Mouse (Mus musculus): ENCODE measurements around the gene Rab10. TPM values are rescaled to one million over a fixed set of nuclear protein-coding genes. Genes with fewer than 3 reads are reported as not detected.
"Not testable (repeated sequence)": the region's sequence is repeated elsewhere in the genome, so short reads cannot be mapped to it uniquely, and the experiment has no call there.

Rab10 gene
- total RNA-seq, 2 experiments from 2014 or later = 239 to 279 TPM

DNA sequence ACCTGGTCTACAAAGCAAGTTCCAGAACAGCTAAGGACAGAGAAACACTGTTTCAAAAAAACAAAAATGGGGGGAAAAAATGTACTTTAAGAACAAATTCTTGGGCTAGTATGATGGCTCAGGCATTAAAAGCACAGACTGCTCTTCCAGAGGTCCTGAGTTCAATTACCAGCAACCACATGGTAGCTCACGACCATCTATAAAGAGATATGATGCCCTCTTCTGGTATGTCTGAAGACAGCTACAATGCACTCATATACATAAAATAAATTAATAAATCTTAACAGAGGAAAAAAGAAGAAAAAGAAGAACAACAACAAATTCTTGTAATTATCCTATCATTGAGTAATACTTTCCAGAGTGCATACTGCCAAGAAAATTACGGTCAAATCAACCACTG lies 4.5 kb downstream of the Rab10 start:
- intact Hi-C loops (cut with DNase I) = loop anchor here (5.0 kb wide), 3 partner anchors 38 to 68 kb away; no protein-coding TSS in a partner anchor
- DNase-seq = no peak

DNA sequence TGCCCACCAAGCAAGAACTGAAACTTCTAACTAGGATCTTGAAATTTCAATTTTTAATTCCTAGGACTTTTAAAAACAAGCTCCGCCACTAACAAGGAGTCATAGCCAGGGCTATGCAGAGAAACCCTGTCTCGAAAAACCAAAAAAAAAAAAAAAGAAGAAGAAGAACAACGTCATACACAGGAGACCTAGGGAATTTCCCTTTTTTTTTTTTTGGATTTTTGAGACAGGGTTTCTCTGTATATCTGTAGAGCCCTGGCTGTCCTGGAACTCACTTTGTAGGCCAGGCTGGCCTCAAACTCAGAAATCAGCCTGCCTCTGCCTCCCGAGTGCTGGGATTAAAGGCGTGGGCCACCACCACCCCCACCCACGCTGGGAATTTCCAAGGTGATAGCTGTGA lies 12.1 kb downstream of the Rab10 start:
- intact Hi-C loops (cut with DNase I); DNase-seq: not testable (repeated sequence)

DNA sequence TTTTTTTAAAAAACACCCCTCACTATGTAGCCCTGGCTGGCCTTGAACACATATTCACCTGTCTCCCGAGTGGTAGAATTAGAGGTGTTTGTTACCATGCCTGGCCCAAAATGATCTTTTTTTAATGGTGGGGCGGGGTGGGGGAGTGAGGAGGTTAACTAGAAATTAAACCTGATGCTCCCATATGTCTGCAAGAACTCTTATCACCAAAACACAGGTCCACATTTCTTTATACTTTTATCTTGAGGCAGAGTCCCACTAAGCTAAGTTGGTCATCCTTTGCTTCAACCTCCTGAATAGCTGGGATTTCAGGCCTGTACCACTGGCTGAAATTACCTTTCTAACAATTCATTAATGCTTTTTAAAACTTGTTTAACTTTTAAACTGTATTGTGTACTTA lies 13.7 kb downstream of the Rab10 start:
- intact Hi-C loops (cut with DNase I) = no loop called here

DNA sequence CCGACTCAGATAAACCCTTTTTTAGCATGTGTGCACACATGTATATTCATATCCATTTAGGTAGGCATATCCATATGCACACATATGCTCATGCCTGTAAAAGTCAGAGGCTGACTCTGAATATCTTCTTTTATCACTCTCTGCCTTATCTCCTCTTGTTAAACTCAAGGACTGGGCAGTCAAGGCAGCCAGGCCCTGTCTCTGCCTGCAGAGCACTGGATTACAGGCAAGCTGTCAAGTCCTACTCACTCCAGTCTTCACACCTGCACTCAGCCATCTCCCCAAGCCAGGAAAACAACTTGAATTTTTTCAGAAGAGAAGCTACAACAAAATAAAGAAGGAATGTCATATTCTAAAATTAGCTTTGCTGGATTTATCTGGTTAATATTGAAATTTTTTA lies 17.9 kb downstream of the Rab10 start:
- intact Hi-C loops (cut with DNase I) = no loop called here
- no peak for DNase-seq

More for the DNA sequence above, 13.7 kb downstream of the Rab10 start:
- DNase-seq = no peak

DNA sequence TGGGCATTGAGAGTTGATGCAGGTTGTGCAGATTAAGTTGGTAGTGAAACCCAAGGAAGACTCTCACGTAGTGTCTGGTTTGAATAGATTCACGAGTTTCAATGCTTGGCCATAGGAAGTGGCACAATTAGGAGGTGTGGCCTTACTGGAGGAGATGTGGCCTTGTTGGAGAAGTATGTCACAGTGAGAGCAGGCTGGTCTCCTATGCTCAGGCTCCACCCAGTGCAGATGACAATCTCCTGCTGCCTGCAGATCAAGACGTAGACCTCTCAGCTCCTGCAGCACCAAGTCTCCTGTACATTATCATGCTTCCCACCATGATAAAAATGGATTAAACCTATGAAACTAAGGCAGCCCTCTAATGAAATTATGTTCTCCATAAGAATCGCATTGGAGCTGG lies 18.7 kb downstream of the Rab10 start:
- no peak for DNase-seq
- intact Hi-C loops (cut with DNase I) = no loop called here

DNA sequence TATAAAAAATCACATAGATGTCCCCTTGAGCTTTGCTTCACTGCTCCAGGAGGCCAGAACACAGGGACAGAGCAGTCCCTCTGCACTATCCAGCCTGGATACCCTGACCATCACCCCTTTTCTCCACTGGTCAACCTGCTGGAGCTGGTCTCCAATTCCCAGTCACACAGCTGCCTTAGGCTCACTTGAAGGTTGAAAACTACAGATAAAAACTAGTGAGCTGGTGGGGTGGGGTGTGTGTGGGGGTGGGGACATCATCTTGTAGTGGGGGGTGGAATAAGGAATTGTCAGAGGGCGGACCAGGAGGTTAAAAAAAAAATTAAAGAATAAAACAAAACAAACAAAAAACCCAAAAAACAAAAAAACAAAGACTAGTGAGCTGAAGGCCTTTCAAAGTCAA lies 21.3 kb downstream of the Rab10 start:
- intact Hi-C loops (cut with DNase I) = no loop called here
- DNase-seq = no peak

DNA sequence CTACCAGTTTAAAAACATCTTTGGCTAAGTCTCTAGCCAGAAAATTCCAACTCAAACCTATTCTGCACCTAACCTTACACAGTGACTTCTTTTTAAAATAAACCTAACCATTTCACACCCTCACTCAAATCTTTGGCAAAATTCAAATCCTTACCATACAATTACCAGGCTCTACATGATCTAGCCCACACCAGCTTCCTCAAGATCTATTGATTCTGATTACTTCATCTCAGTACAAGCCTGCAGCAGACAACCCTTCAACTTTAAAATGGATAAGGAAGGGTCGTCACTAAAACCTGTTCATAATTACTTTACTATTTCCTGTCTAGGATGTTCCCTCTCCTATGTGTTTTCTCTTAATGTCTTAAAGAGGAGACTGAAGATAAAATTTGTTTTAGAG lies 23.9 kb downstream of the Rab10 start:
- no peak for DNase-seq
- intact Hi-C loops (cut with DNase I) = no loop called here

DNA sequence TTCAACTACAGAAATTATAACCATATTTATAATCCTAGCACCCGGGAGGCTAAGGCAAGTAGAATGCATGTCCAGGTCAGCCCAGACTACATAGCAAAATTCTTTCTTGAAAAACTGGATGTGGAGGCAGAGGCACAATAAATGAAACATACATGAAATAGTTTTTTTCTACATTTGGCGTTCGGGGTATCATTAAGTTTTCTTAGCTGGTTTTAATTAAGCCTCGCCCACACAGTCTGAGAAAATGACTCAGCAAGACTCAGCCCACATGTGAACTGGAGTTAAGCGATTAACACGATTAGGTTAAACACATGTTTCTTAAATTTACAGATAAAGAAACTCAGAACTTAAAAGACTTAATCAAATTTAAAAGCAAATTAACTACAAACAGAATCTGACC lies 24.4 kb downstream of the Rab10 start:
- no peak for DNase-seq
- intact Hi-C loops (cut with DNase I) = no loop called here

DNA sequence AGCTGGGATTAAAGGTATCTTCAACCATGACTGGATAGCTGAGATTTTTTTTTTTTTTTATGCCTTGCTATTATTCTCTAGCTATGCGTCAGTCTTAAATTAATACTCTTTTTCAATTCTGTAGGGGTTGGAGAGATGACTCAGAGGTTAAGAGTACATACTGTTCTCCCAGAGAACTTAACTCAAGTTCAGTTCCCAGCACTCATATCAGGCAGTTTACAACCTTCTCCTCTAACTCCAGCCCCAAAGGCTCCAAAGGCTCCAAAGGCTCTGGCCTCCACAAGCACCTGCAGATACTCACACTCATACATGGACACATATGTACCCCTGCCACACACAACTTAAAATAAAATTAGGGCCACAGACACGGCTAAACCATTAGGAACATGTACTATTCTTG lies 25.3 kb downstream of the Rab10 start:
- no peak for DNase-seq
- intact Hi-C loops (cut with DNase I) = no loop called here

DNA sequence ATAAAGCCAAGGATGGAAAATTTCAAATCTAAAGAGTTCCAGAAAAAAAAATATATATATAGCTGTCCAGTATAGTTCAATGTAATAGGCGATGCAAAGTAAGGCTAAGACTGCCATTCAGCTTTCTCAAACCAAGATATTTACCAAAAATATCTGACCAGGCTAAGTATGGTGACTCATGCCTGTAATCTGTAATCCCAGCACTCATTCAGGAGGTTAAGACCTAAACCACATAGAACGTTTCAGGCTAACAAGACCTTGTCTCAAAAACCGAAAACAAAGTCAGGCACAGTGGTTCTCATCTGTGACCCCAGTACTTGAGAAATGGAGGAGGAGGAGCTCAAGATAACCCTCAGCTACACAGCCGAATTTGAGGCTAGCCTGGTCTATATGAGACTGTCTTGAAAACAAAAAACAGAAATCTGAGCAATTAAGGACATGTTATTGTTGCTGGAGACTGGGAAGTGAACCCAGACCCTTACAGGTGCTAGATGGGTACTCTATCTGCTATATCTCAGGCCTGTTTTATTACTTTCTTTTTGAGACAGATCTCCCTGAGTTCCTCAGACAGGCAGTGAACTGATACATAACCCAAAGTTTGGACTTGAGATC lies 25.8 kb downstream of the Rab10 start:
- intact Hi-C loops (cut with DNase I) = no loop called here
- no peak for DNase-seq

DNA sequence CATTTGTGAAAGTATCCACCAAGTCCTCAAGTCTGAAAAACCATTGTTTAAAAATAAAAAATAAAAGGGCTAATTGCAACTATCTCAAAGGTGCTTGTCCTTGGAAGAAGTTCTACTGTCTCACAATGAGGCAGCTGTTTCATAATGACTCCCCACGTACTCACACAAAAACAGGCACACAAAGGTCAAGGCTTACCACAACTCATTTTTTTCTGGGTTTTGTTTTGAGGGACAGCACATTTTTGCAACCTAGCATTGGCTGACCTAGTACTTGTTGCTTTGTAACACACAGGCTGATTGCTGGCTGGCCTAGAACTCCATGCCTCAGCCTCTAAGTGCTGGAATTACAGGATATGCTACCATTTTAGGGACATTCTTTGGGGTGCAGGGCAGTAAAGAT lies 26.8 kb downstream of the Rab10 start:
- DNase-seq = no peak
- intact Hi-C loops (cut with DNase I) = no loop called here

DNA sequence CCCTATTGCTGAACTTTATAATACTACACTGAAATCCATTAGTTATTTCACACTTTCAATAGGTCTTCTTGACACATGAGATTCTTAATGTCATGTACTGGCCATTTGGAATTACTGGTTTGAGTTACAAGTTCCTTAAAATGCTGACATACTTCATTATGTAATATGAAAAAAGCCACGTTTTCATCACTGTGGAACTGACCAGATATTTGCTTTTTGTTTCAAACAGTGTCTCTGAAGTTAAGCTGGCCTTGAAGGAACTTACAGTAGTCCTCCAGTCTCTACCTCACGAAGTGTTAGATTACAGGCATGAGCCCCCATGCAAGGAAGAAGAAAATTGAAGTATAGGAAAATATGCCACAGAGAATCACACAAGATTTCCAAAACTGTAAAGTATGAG lies 27.2 kb downstream of the Rab10 start:
- intact Hi-C loops (cut with DNase I) = no loop called here

DNA sequence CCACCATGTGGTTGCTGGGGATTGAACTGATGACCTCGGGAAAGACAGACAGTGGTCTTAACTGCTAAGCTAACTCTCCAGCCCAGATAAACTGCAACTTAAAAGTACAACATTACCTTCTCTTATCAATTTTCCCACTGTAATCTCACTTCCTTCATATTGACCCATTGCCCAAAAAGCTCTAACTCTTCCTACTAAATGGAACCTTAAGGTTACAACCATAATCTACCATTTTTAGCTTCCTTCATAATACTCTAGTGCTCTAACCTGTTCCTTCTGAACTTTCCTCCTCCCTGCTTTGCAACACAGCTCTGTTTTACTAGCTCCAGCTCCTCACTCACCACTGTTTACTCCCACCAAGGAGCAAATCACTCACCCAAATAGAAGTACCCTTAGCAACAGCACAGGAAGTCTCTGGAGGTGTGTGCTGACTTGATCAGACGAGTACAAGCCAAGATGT lies 30.9 kb downstream of the Rab10 start:
- intact Hi-C loops (cut with DNase I) = no loop called here
- no peak for DNase-seq

More for the DNA sequence above, 27.2 kb downstream of the Rab10 start:
- DNase-seq = no peak

DNA sequence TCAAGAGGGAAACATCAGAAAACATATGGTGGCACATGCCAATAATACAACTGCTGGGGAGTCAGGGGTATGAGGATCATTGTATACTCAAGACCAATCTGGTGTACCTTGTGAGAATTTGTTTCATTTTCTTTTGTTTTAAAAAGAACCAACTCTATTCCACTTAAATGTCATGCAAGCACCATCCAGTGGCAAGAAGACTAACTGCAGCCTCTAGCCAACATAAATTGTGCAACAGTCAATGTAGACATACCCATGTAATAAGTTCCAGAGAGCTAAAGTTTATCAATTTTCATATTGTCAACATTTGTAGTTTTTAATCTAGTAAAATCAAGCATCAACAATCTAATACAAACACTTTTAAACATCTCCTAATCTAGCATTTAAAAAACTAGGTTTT lies 39.0 kb downstream of the Rab10 start:
- DNase-seq = no peak
- intact Hi-C loops (cut with DNase I) = no loop called here

DNA sequence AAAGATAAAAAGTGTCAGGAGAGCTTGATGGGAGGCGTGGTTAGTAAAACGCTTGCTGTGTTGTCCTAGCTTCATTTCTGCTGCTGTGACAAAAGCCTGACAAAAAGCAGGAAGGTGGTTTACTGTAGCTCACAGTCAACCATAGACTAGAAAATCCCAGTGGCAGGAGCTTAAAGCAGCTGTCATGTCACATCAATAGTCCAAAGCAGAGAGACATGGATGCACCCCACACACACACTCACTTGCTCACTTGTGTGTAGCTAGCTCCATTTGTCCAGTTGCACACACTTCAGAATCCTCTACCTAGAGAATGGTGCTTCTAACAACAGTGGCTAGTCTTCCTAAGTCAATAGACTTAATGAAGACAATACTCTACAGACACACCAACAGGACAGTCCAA lies 42.4 kb downstream of the Rab10 start:
- intact Hi-C loops (cut with DNase I) = loop anchor here (5.0 kb wide), 1 partner anchor 40 kb away; the partner anchor contains the start of gene Rab10
- DNase-seq = no peak

DNA sequence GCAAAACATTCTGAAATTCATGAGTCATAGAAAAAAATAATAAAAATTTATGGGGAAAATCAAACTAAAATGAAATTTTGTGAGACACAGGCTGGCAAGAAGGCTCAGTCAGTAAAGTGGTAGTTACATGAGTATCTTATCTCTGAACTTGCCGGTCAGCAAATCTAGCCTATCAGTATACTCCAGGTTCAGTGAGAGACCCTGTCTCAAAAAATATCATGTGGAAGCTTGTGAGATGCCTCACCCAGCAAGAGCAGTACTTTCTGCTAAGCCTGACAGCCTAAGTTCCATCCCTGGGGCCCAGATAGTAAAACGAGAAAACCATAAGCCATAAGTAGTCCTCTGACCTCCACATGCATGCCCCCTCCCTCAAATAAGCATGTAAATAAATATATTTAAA lies 44.6 kb downstream of the Rab10 start:
- DNase-seq = no peak
- intact Hi-C loops (cut with DNase I) = loop anchor here (5.0 kb wide), 1 partner anchor 42 kb away; the partner anchor contains the start of gene Rab10

DNA sequence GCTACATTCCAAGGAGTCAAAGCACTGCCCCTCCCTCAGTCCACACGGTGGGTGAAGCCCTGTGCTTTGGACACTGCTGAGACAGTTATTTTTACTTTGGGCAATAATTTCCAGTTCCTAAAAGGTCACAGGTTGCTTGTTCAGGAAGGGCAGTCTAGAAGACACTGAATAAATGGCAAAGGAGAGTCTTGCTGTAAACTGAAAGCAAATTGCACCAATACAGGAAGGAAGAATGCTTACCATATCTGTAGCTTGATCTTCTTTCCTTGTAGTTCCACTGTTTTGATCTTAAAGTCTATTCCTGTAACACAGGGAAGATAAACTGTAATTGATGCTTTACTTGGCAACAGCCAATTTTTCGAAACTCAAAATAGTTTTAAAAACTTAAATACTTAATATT lies 45.3 kb downstream of the Rab10 start:
- DNase-seq = no peak
- intact Hi-C loops (cut with DNase I) = no loop called here

DNA sequence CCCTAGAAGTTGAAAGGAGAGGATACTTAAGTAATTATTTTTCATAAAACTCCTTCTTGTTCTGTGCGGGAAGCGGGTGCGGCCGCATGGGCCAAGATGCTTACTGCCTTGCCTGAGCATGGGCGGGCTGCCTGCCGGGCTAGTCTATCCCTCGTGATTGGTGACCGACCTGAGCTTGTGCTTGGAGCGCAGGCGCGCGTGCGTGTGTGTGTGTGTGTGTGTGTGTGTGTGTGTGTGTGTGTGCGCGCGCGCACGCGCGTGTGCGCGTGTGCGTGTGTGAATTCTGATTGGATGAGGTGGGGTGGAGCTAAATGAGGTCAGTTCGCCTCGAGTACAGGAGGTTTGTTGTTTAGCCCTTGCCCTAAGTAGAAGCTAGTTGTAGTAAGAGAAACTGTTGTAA lies 48.2 kb downstream of the Rab10 start:
- intact Hi-C loops (cut with DNase I) = no loop called here
- DNase-seq = no peak

DNA sequence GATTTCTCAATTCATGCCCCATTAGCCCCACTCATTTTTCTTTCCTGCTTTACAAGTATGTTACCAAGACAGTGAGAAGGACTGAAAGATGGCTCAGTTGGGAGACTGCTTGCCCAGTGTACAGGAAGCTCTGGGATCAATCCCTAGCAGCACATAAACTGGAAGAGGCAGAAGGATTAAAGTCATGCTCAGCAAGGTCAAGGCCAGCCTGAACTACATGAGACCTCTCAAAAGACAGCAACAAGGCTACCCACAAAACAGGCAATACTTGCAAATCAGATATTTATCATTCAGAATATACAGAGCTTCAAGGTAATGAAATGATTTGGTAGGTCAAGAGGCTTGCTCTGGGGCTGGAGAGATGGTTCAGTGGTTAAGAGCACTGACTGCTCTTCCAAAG lies 53.8 kb downstream of the Rab10 start:
- intact Hi-C loops (cut with DNase I) = no loop called here
- DNase-seq = no peak

DNA sequence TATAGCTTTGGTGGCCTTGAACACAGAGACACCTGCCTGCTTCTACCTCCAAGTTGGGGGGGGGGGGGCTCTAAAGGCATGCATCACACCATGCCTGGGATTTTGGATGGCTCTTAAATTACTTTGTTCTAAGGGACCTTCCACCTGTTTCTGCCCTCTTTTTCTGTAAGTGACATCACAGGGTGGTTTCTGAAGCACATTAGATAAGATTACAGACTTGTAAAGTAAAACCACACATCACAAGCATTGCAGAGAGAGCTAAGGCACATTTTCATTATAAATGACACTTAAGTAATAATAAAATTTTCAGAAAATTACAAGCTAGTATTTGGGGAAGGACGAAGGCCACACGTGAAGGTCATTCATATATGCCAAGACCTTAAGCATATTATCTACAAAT lies 54.3 kb downstream of the Rab10 start:
- intact Hi-C loops (cut with DNase I) = no loop called here
- no peak for DNase-seq

DNA sequence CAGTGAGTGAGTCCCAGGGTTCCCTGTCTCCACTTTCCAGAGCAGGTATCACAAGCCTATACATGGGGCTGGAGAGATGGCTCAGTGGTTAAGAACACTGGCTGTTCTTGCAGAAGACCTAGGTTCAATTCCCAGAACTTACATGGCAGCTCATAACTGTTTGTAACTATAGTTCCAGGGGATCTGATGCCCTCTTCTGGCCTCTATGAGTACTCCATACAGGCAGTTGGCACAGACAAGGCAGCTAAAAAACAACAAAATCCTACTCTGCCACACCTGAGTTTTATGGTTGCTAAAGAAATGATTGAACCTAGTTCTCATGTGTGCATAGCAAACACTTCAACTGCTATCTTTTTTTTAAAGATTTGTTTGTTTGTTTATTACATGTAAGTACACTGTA lies 56.2 kb downstream of the Rab10 start:
- intact Hi-C loops (cut with DNase I) = no loop called here
- no peak for DNase-seq

DNA sequence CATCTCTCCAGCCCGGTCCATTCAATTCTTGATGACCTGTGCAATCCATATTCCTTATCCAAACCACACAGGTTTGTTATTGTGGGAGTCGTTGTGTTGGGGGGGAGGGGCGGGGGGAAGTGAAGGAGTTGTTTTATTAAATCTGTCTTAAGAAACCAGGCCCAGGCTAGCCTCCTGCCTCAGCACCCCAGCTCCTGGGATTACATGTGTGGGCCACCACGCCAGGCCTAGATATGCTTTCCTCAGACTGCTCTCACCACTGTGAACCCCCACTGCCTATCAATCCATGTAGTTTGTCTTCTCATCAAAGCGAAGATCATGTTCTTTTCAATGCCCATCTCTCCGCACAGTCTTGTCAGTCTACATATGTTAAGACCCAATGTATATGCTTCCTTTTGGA lies 63.7 kb downstream of the Rab10 start:
- intact Hi-C loops (cut with DNase I) = loop anchor here (1.0 kb wide), 1 partner anchor 112 kb away; no protein-coding TSS in a partner anchor
- DNase-seq = no peak

DNA sequence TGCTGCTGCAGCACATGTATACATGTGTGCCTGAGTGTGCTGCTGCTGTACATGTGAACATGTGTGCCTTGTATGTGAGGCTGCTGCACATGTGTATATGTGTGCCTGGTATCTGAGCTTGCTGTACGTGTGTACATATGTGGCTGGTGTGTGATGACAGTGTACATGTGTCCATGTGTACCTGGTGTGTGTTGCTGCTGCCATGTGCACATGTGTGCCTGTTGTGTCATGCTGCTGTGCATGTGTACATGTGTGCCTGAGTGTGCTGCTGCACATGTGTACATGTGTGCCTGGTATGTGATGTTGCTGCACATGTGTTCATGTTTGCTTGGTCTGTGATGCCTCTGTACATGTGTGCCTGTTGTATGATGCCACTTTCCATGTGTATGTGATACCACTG lies 70.2 kb downstream of the Rab10 start:
- intact Hi-C loops (cut with DNase I) = loop anchor here (5.0 kb wide), 2 partner anchors 68 to 128 kb away; partner anchors contain the start of genes Kif3c and Rab10
- DNase-seq = no peak
